Mouse (Mus musculus): Measurements from ENCODE around the gene Gm20715.

DNA sequence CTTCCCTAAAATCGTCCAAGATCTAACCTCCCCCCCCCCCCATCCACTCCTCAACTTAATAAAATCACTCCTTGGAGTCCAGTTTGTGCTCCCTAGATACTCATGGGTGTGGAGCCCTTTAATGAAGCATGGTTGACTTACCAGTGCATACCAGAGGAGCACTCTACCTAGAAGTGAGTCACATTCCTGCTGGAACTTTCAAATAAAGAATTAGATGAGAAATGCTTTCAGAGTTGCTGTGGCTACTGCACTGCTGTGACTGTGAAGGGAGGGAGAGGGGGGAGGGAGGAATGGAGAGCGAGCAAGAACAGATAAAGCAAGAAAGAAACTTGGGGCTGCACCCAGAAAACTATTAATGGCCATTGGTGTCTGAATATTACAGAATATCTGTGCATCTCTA, 31.1 kb downstream of the Gm20715 start:
- no peak for TF ChIP-seq CTCF (IDR thresholded peaks at IDR 0.05; ENCODE audit: low read depth, low read length)
- no peak for TF ChIP-seq POLR2A (IDR thresholded peaks at IDR 0.05; ENCODE audit: borderline replicate concordance, low read depth, low read length)

Measured in bone marrow macrophage, adult 2 months (primary cell).